15 mouse cellular contexts compared by ENCODE assay signal in genomic region chr3:122565285-122565684, GRCm38 (mm10). TPM values are rescaled to one million over a fixed set of nuclear protein-coding genes. Genes with fewer than 3 reads are reported as not detected.
DNase-seq lines count a peak whose midpoint lies in the region; ATAC-seq lines count a peak whose summit lies in the region.
"Had no signal": no experiment of that assay in that cellular context is flagged by ENCODE, and none has a peak within 500 bp of the region (broad histone marks: within the 10 kb centered on the region; RNA-seq: fewer than 3 reads in every experiment).

No protein-coding gene starts in this region.

- no peak for ATAC-seq in kidney, embryonic 15.5 days (replicated peaks; ENCODE audit: low FRiP score)
- ATAC-seq in stomach, embryonic 16.5 days (ENCODE audit: insufficient read depth, low FRiP score) = peak; percentile 47; the same call in 1 of the 2 replicates
- ATAC-seq: forebrain, embryonic 14.5 days; midbrain, embryonic 15.5 days had no signal

- H3K9ac ChIP-seq in kidney, embryonic 15.5 days = no peak overlapping the region
- no peak overlapping the region for H3K9ac ChIP-seq in stomach, embryonic 16.5 days (ENCODE audit: low read length)
- H3K9ac ChIP-seq: embryonic facial prominence, embryonic 13.5 days; hindbrain, embryonic 13.5 days; liver, embryonic 14.5 days; midbrain, embryonic 15.5 days had no signal

- no peak overlapping the region for H3K4me3 ChIP-seq in kidney, embryonic 15.5 days (replicated peaks)
- H3K4me3 ChIP-seq in stomach, embryonic 16.5 days (replicated peaks; ENCODE audit: low read length) = no peak overlapping the region
- H3K4me3 ChIP-seq: embryonic facial prominence, embryonic 13.5 days; hindbrain, embryonic 13.5 days; midbrain, embryonic 15.5 days had no signal

- peak; percentile 6 for DNase-seq in adrenal gland, adult 2 months
- DNase-seq in adrenal gland, postnatal 25 days = no peak
- peak; percentile 27 for DNase-seq in kidney, postnatal 14 days
- DNase-seq in large intestine, adult 2 months (ENCODE audit: low read depth, low spot score) = peak; percentile 35
- no peak for DNase-seq in ovary, adult 18-20 months (ENCODE audit: low spot score)
- no peak for DNase-seq in cerebellum, adult 11-12 months
- DNase-seq: adrenal gland, postnatal 36 days; cerebellum, adult 18-20 months had no signal

- WGBS in kidney, embryonic 15.5 days = 25% methylated on average over 7 of the region's 7 CpGs
- 19% methylated on average over 7 of the region's 7 CpGs for WGBS in large intestine, adult 2 months
- WGBS in stomach, embryonic 16.5 days = 19% methylated on average over 7 of the region's 7 CpGs

- H3K36me3 ChIP-seq in kidney, embryonic 15.5 days = peaks cover 30% of the 10 kb centered on the region
- H3K36me3 ChIP-seq in stomach, embryonic 16.5 days (ENCODE audit: control insufficient read depth, insufficient read depth, low read length) = peaks cover 7% of the 10 kb centered on the region; the same call in 1 of the 2 replicates

- no peaks in the 10 kb centered on the region for H3K9me3 ChIP-seq in kidney, embryonic 15.5 days (replicated peaks)
- no peaks in the 10 kb centered on the region for H3K9me3 ChIP-seq in stomach, embryonic 16.5 days (replicated peaks; ENCODE audit: control insufficient read depth, low read length)
- H3K9me3 ChIP-seq: embryonic facial prominence, embryonic 13.5 days; hindbrain, embryonic 13.5 days; midbrain, embryonic 15.5 days had no signal

- H3K27ac ChIP-seq in kidney, embryonic 15.5 days = no peak overlapping the region
- no peak overlapping the region for H3K27ac ChIP-seq in stomach, embryonic 16.5 days (ENCODE audit: low read length)
- H3K27ac ChIP-seq: embryonic facial prominence, embryonic 13.5 days; hindbrain, embryonic 13.5 days; liver, embryonic 14.5 days; midbrain, embryonic 15.5 days had no signal

- no peaks in the 10 kb centered on the region; the same call in 1 of the 2 replicates for H3K4me1 ChIP-seq in kidney, embryonic 15.5 days
- peaks cover 3% of the 10 kb centered on the region; the same call in 1 of the 2 replicates for H3K4me1 ChIP-seq in stomach, embryonic 16.5 days (ENCODE audit: control insufficient read depth, insufficient read depth, low read length)
- H3K4me1 ChIP-seq: hindbrain, embryonic 13.5 days; midbrain, embryonic 15.5 days had no signal

- H3K27me3 ChIP-seq in kidney, embryonic 15.5 days = no peaks in the 10 kb centered on the region
- H3K27me3 ChIP-seq in stomach, embryonic 16.5 days (ENCODE audit: control insufficient read depth, insufficient read depth, low read length) = no peaks in the 10 kb centered on the region
- H3K27me3 ChIP-seq: embryonic facial prominence, embryonic 13.5 days; hindbrain, embryonic 13.5 days; midbrain, embryonic 15.5 days had no signal

- no peak overlapping the region for H3K4me2 ChIP-seq in kidney, embryonic 15.5 days
- no peak overlapping the region for H3K4me2 ChIP-seq in stomach, embryonic 16.5 days (ENCODE audit: low read depth, low read length)
- H3K4me2 ChIP-seq: embryonic facial prominence, embryonic 13.5 days; hindbrain, embryonic 13.5 days; midbrain, embryonic 15.5 days had no signal

RNA-seq across cellular contexts. Expression of gene Fnbp1l, which starts 54.2 kb away (rescaled TPM):
- 10 to 100 TPM; 16.3 to 22.0 TPM for total RNA-seq in adrenal gland, adult 2 months (2021)
- polyA plus RNA-seq in adrenal gland, adult 2 months (2012; rRNA removed) = 1.4 TPM in 2 replicates
- total RNA-seq in adrenal gland, postnatal 25 days (2021) = 18.5 and 23.7 TPM in 2 replicates
- polyA plus RNA-seq in kidney, embryonic 15.5 days (2015; fragmentation: Nextera tagmentation; extraction: Ambion mirVana) = 46.7 and 53.7 TPM in 2 replicates
- 12.2 and 16.9 TPM in 2 replicates for polyA plus RNA-seq in large intestine, adult 2 months (2012; rRNA removed)
- 42.8 and 43.9 TPM in 2 replicates for polyA plus RNA-seq in stomach, embryonic 16.5 days (2015; fragmentation: Nextera tagmentation; extraction: Ambion mirVana)

Comparison
In these comparisons a context has a peak if more than half of its experiments do, and no peak if none do; other contexts are left out.
1. DNase-seq: peak in adrenal gland, adult 2 months (single experiment), kidney, postnatal 14 days (single experiment) and large intestine, adult 2 months (single experiment); none in adrenal gland, postnatal 25 days (single experiment), ovary, adult 18-20 months (single experiment) and cerebellum, adult 11-12 months (single experiment).